Mouse (Mus musculus): ENCODE results near the gene Cga. TPM values are rescaled to one million over a fixed set of nuclear protein-coding genes. Genes with fewer than 3 reads are reported as not detected.
"Not testable (repeated sequence)": the region's sequence is repeated elsewhere in the genome, so short reads cannot be mapped to it uniquely, and the experiment has no call there.

Cga gene
- total RNA-seq, 2 experiments from 2014 or later, result not detected

- ATAC-seq (ENCODE audit: poor library complexity, severe bottlenecking), result no peak
Measured at GRCm38 (mm10) chr4:34889101-34889811, 4.3 kb upstream of the Cga start.

DNA sequence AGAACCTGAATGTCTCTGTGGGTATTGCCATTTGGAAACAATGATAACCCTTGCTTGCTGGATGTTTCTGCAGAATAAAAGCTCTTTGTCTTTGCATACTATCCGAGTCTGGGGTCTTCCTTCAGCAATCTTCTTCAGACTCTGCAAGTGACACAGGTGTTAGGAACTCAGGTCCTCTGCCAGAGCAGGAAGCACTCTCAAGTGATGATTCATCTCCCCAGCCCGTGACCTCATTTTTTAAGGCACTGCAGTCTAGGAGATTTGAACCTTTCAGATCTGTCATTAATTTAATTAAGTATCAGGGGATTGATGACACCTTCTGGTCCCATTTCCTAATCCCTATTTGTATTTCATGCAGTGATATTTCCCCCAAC lies 3.8 kb upstream of the Cga start:
- ATAC-seq (ENCODE audit: poor library complexity, severe bottlenecking), result no peak

DNA sequence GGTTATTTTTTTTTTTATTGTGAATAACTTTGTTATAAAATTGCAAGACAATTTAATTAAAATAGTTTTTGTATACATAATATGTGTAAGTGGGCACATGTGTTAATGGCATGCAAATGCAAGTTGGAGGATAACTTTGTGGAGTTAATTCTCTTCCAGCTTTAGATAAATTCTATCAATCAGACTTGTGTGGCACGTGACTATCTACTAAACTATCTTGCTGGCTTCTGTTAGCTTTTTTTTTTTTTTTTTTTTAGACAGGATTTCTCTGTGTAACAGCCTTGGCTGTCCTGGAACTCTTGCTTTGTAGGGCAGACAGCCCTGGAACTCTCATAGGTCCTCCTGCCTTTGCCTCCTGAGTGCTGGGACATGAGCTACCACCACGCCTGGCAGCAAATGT lies 4.9 kb downstream of the Cga start:
- no peak for ATAC-seq (ENCODE audit: poor library complexity, severe bottlenecking)

DNA sequence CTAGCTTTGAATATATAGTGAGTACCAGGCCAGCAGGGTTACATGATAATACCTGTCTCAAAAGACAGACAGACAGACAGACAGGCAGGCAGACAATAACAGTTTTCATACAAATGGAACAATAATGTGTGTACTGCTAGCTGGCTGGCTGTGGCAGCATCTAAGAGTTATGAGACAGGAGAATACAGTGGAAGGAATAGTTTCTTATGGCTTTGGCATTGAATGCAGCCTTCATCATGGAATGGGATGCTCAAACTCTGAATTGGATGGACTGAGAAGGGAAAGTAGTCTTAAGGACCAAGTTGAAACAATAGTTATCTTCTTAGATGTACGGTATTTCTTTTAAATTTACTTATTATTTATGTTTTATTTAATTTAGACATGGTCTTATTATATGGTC lies 5.7 kb downstream of the Cga start:
- no peak for ATAC-seq (ENCODE audit: poor library complexity, severe bottlenecking)

- no peak for ATAC-seq (ENCODE audit: poor library complexity, severe bottlenecking)
Measured at GRCm38 (mm10) chr4:34900155-34900554, 6.6 kb downstream of the Cga start.

DNA sequence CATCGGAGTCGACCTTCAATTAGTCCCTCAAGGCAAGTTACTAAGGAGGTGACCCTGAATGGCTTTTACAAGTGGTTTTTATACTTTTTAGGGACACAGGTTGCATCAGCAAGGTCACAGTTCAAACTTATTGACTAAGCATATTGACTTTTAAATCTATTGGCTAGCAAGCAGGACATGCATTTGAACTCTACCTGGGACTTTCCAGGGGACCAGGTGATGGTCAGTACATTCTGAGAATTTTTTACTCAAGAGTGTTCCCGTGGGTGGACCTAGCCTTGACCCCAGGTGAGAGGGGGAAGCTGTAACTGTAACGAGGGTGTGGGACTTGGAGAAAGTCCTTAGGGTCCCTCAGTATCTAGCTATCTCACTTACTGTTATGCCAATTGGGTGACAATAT lies 7.6 kb downstream of the Cga start:
- ATAC-seq (ENCODE audit: poor library complexity, severe bottlenecking), result no peak

DNA sequence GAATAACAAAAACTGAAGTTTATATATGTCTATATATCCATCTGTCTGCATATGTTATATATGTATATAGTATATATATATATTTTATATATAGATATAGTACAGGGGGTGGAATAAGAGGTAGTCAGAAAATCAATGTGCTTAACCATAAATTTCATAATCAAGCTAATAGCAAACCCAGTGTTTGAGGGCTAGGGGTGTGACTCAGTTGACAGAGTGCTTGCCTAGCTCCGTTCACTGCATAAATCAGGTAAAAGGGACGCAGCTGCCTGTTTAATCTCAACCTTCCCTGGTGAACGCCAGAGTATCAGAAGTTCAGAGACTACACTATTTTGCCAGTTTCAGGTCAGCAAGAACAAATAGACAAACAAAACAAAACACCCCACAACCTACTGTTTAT lies 8.0 kb downstream of the Cga start:
- not testable (repeated sequence) for ATAC-seq (ENCODE audit: poor library complexity, severe bottlenecking)

GRCm38 (mm10) chr4:34905396-34905795 lies 11.8 kb downstream of the Cga start:
- 0 out of 2 replicates have a peak, but pooled peaks have one; percentile 40 for ATAC-seq (ENCODE audit: poor library complexity, severe bottlenecking)

DNA sequence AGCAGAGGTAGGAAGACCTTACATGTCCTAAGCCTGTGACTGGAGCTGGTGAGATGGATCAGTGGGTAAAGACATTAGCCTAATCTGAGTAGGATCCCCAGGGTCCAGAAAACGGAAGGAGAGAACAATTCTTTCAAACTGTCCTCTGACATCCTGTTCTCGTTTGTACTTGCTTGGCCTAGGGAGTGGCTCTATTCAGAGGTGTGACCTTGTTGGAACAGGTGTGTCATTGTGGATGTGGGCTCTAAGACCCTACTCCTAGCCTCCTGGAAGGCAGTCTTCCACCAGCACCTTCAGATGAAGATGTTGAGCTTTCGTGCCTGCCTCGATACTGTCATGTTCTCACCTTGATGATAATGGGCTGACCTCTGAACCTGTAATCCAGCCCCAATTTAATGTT lies 12.6 kb downstream of the Cga start:
- no peak for ATAC-seq (ENCODE audit: poor library complexity, severe bottlenecking)

DNA sequence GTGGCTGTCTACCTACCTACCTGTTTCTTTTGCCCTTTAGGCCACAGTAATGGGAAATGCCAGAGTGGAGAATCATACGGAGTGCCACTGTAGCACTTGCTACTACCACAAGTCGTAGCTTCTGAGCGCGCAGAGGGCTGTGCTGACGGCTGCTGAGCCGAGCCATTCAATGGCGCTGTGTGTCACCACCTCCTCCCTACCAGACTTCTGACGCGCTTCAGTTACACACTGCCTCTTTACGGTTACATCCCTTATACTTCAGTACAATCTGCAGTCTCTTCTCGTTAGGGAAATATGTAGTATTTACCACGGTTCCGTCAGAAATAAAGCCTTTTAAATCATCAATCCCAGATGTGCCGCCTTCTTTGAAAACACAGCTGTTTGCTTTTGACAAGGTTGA lies 13.4 kb downstream of the Cga start:
- ATAC-seq (ENCODE audit: poor library complexity, severe bottlenecking), result no peak

DNA sequence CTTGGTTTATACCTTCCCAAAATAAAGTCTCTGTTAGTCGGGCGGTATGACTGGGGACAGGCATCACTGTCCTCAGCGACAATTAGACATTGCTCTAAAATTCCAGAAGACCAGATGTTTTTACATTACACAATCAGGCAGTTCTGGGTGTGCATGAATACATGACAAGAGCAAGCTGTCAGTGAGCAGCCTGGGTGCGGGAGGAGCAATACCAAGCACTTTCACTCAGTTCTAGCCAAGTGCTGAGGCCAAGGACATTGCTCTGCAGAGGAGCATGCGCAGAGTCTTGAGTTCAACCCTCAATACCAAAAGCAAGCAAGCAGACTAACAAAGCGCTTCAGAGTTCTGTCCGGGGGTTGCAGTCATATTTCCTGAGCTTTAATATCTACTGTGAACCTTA lies 14.5 kb downstream of the Cga start:
- ATAC-seq (ENCODE audit: poor library complexity, severe bottlenecking), result no peak

- ATAC-seq (ENCODE audit: poor library complexity, severe bottlenecking), result no peak
Measured at GRCm38 (mm10) chr4:34911401-34911800, 17.8 kb downstream of the Cga start.

DNA sequence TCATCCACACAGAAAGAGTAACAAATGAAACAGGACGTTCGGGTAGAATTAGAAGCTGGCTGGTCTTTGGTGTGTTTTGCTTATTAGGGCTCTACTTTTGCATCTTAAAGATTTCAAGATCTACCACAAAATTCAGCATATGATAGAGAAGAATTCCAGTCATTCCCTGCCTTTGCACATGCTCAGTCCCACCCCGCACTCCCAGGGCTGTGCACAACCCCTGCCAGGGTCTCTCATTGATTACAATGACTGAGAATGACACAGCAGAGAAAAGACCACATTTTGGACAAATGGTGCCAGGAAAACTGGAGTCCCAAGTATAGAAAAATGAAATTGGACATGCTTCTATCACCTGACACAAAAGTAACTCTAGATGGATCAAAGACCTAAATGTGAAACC lies 18.6 kb downstream of the Cga start:
- ATAC-seq (ENCODE audit: poor library complexity, severe bottlenecking), result no peak

DNA sequence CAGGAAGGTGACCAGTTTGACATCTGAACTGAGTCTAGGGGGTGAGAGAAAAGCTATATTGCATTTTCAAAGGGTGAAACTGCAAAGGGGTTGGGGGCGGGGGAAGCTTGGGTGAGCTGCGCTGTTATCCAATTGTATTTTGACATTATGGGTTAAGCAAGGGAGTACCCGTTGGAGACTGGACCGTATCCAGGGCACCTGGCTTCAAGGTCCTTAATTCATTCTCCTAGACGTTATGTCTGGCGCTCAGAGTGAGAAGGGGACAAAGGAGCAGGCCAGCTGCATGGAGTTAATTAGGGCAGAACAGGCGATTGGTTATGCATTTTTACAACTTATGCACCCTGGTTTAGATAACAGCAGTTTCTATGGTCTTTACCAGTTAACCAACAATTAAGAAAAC lies 23.8 kb downstream of the Cga start:
- ATAC-seq (ENCODE audit: poor library complexity, severe bottlenecking), result no peak

- peak; percentile 72 for ATAC-seq (ENCODE audit: poor library complexity, severe bottlenecking)
Measured at GRCm38 (mm10) chr4:34922177-34922870, 28.7 kb downstream of the Cga start.

DNA sequence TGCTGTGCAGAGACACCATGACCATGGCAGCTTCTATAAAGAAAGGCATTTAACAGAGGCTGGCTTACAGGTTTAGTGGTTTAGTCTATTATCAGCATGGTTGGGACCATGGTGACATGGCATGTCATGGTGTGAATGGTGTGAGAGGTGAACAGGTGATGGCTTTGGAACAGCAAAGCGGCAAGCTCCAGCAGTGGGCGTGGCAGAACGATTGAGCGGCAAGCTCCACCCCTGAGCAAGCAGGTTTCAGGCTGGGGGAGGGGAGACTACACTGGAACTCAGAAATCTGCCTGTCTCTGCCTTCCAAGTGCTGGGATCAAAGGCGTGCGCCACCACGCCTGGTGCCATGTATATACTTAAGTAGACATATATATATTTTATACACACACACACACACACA lies 34.8 kb downstream of the Cga start:
- ATAC-seq (ENCODE audit: poor library complexity, severe bottlenecking), result not testable (repeated sequence)

- no peak for ATAC-seq (ENCODE audit: poor library complexity, severe bottlenecking)
Measured at GRCm38 (mm10) chr4:34941046-34941445, 47.5 kb downstream of the Cga start.

DNA sequence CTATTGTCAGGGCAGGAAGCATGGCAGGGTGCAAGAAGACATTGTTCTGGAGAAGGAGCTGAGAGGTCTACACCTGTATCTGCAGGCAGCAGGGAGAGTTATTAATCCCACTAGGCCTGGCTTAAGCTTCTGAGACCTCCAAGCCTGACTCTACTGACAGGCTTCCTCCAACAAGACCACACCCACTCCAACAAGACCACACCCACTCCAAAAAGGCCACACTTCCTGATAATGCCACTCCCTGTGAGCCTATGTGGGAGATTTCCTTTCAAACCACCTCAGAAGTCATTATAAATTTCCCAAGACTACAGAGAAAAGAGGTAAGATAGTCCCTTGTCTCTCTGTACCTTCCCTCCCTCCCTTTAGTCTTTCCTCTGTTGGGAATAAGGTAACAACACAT lies 53.6 kb downstream of the Cga start:
- ATAC-seq (ENCODE audit: poor library complexity, severe bottlenecking), result 0 out of 2 replicates have a peak, but pooled peaks have one; percentile 21

GRCm38 (mm10) chr4:34953716-34954115 lies 60.1 kb downstream of the Cga start:
- ATAC-seq (ENCODE audit: poor library complexity, severe bottlenecking), result no peak
